Comparison of ENCODE assay signal across 27 mouse cellular contexts in the genomic region with DNA sequence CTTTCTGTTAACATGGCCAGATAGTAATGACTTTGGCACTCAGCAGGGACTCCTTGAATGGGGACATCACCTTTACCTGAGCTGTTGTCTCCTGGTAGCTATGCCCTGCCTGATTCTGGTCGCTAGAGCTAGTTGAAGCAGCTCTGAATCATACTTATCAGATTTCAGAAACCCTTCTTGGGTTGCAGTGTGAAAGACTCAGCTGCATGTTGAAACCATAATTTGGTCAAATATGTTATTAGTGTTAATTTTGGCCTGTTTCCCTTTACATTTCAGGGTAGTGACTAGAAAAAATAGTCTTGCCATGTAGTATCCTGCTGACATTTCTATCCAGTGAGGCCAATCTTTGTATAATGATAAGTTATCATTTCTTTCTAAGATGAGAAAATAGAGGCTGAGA. TPM values are rescaled to one million over a fixed set of nuclear protein-coding genes. Genes with fewer than 3 reads are reported as not detected.
DNase-seq lines count a peak whose midpoint lies in the region; ATAC-seq and TF ChIP-seq lines count a peak whose summit lies in the region.
"Had no signal": no experiment of that assay in that cellular context is flagged by ENCODE, and none has a peak within 500 bp of the region (broad histone marks: within the 10 kb centered on the region; RNA-seq: fewer than 3 reads in every experiment).

No protein-coding gene starts in this region.

- peak; percentile 9 for DNase-seq in heart, adult 11 months
- no peak for DNase-seq in heart, adult 9 months (ENCODE audit: low spot score in 2 of 2)
- DNase-seq in heart, postnatal 14 days = no peak
- DNase-seq: retina, postnatal 1 day; right cerebral cortex, postnatal 25 days; spleen, adult 18-20 months; thymus, adult 2 months; thymus, postnatal 36 days had no signal

- H3K36me3 ChIP-seq in heart, embryonic 13.5 days = no peaks in the 10 kb centered on the region
- H3K36me3 ChIP-seq in megakaryocyte, embryonic 14.5 days (replicated peaks; ENCODE audit: low read length) = peaks cover 87% of the 10 kb centered on the region
- H3K36me3 ChIP-seq in myocyte (ENCODE audit: control insufficient read depth, insufficient read depth) = peaks cover 4% of the 10 kb centered on the region
- H3K36me3 ChIP-seq: embryonic facial prominence, embryonic 12.5 days; intestine, embryonic 15.5 days; limb, embryonic 12.5 days; liver, embryonic 15.5 days; lung, embryonic 15.5 days; midbrain, embryonic 10.5 days; neural tube, embryonic 15.5 days had no signal

- no peaks in the 10 kb centered on the region for H3K27me3 ChIP-seq in heart, embryonic 13.5 days (replicated peaks)
- H3K27me3 ChIP-seq in megakaryocyte, embryonic 14.5 days (replicated peaks) = no peaks in the 10 kb centered on the region
- H3K27me3 ChIP-seq in myocyte (ENCODE audit: control insufficient read depth, insufficient read depth, insufficient read length) = no peaks in the 10 kb centered on the region
- H3K27me3 ChIP-seq: embryonic facial prominence, embryonic 12.5 days; hindbrain, embryonic 12.5 days; intestine, embryonic 15.5 days; limb, embryonic 12.5 days; liver, embryonic 15.5 days; lung, embryonic 15.5 days; neural tube, embryonic 15.5 days had no signal

- peaks cover 77% of the 10 kb centered on the region for H3K79me2 ChIP-seq in myocyte (ENCODE audit: control insufficient read depth, insufficient read depth)

- ATAC-seq in heart, embryonic 13.5 days (ENCODE audit: extremely low read depth, insufficient number of reproducible peaks, low FRiP score, low TSS enrichment) = no peak
- ATAC-seq in megakaryocyte, adult 5-6 weeks (ENCODE audit: poor library complexity, severe bottlenecking) = no peak
- ATAC-seq in erythroblast, adult 5-6 weeks (replicated peaks; ENCODE audit: low FRiP score, poor library complexity, severe bottlenecking) = no peak
- ATAC-seq: forebrain, embryonic 16.5 days; hindbrain, postnatal 0 days had no signal

- H3K4me2 ChIP-seq in heart, embryonic 13.5 days = no peak overlapping the region
- peak overlapping the region; percentile 81 for H3K4me2 ChIP-seq in myocyte (ENCODE audit: low read depth)
- H3K4me2 ChIP-seq: embryonic facial prominence, embryonic 12.5 days; hindbrain, embryonic 12.5 days; intestine, embryonic 15.5 days; limb, embryonic 12.5 days; liver, embryonic 15.5 days; lung, embryonic 15.5 days; neural tube, embryonic 15.5 days had no signal

- no peak overlapping the region for H3K4me3 ChIP-seq in heart, embryonic 13.5 days
- peak overlapping the region; percentile 47 for H3K4me3 ChIP-seq in megakaryocyte, embryonic 14.5 days (replicated peaks)
- H3K4me3 ChIP-seq in myocyte = no peak overlapping the region
- H3K4me3 ChIP-seq: embryonic facial prominence, embryonic 12.5 days; erythroblast, embryonic 14.5 days; hindbrain, embryonic 12.5 days; intestine, embryonic 15.5 days; layer of hippocampus, adult 2 months; left cerebral cortex, adult 2 months; limb, embryonic 12.5 days; liver, embryonic 15.5 days; lung, embryonic 15.5 days; midbrain, embryonic 10.5 days; neural tube, embryonic 15.5 days had no signal

- no peak for TF ChIP-seq POLR2A in myocyte (IDR thresholded peaks at IDR 0.05; ENCODE audit: insufficient read length, low read depth)

- H3K9me3 ChIP-seq in heart, embryonic 13.5 days = no peaks in the 10 kb centered on the region
- no peaks in the 10 kb centered on the region for H3K9me3 ChIP-seq in megakaryocyte, embryonic 14.5 days
- H3K9me3 ChIP-seq: embryonic facial prominence, embryonic 12.5 days; hindbrain, embryonic 12.5 days; intestine, embryonic 15.5 days; limb, embryonic 12.5 days; liver, embryonic 15.5 days; lung, embryonic 15.5 days; midbrain, embryonic 10.5 days; neural tube, embryonic 15.5 days had no signal

- H3K4me1 ChIP-seq in heart, embryonic 13.5 days = peaks cover 72% of the 10 kb centered on the region
- peaks cover 87% of the 10 kb centered on the region for H3K4me1 ChIP-seq in megakaryocyte, embryonic 14.5 days
- H3K4me1 ChIP-seq: midbrain, embryonic 10.5 days had no signal

- peak overlapping the region; percentile 47; the same call in 1 of the 2 replicates for H3K9ac ChIP-seq in heart, embryonic 13.5 days
- H3K9ac ChIP-seq: embryonic facial prominence, embryonic 12.5 days; hindbrain, embryonic 12.5 days; intestine, embryonic 15.5 days; limb, embryonic 12.5 days; liver, embryonic 15.5 days; lung, embryonic 15.5 days; neural tube, embryonic 15.5 days had no signal

- intact Hi-C loops in heart, postnatal 14 days (cut with DNase I) = no loop called here

- H3ac ChIP-seq in myocyte (ENCODE audit: control insufficient read depth, insufficient read length) = no peak overlapping the region

- 52% methylated on average over 1 of the region's 1 CpGs for WGBS in heart, embryonic 13.5 days

- H3K27ac ChIP-seq in heart, embryonic 13.5 days (replicated peaks) = peak overlapping the region; percentile 87
- H3K27ac ChIP-seq: embryonic facial prominence, embryonic 12.5 days; hindbrain, embryonic 12.5 days; hindbrain, postnatal 0 days; intestine, embryonic 15.5 days; layer of hippocampus, adult 2 months; left cerebral cortex, adult 2 months; limb, embryonic 12.5 days; liver, embryonic 15.5 days; lung, embryonic 15.5 days; macrophage; midbrain, embryonic 10.5 days; neural tube, embryonic 15.5 days had no signal

TF ChIP-seq in myocyte, 11 proteins besides CTCF, POLR2A, EP300 and RAD21:
- TF ChIP-seq MAX (IDR thresholded peaks at IDR 0.05; ENCODE audit: low read depth) (no peak), TCF12 (IDR thresholded peaks at IDR 0.05; ENCODE audit: insufficient read depth, poor library complexity, severe bottlenecking) (no peak), TCF3 (IDR thresholded peaks at IDR 0.05; ENCODE audit: insufficient read length, low read depth) (no peak), USF1 (IDR thresholded peaks at IDR 0.05; ENCODE audit: low read depth) (no peak), SRF (IDR thresholded peaks at IDR 0.05; ENCODE audit: control insufficient read depth, insufficient read length, low read depth) (no peak), MYOG (IDR thresholded peaks at IDR 0.05; ENCODE audit: control insufficient read depth in 1 of 3, insufficient read depth in 1 of 3, insufficient read length in 2 of 3, low read depth in 2 of 3) (no peak), REST (IDR thresholded peaks at IDR 0.05; ENCODE audit: insufficient read depth, insufficient read length) (no peak), MYOD1 (IDR thresholded peaks at IDR 0.05; ENCODE audit: control insufficient read depth in 1 of 3, insufficient read length in 2 of 3, low read depth in 2 of 3) (no peak), POLR2AphosphoS2 (IDR thresholded peaks at IDR 0.05; ENCODE audit: insufficient read length, low read depth) (no peak), CEBPB (IDR thresholded peaks at IDR 0.05; ENCODE audit: insufficient read depth, poor library complexity, severe bottlenecking) (no peak), E2F4 (IDR thresholded peaks at IDR 0.05; ENCODE audit: insufficient read depth) (no peak)

RNA-seq across cellular contexts. Expression of a gene that starts 17.2 kb away (rescaled TPM):
- 2.4 TPM in 2 replicates for polyA plus RNA-seq in heart, embryonic 13.5 days (2015; fragmentation: Nextera tagmentation; extraction: Ambion mirVana)
- under 1 TPM; 0.68 to 0.74 TPM for total RNA-seq in heart, postnatal 14 days (2021)
- polyA plus RNA-seq in megakaryocyte, embryonic 14.5 days (2012; ENCODE audit: insufficient read depth, low replicate concordance) = 19.8 and 52.4 TPM in 2 replicates
- total RNA-seq in megakaryocyte, adult 5-6 weeks (2015) = 0.98 and 2.9 TPM in 2 replicates
- 3.0 and 4.6 TPM in 2 replicates for total RNA-seq in megakaryocyte, adult 5-6 weeks (2017)
- polyA plus RNA-seq in myocyte (2012; fragmentation: generic; extraction: Trizol) = 3.2 TPM
- total RNA-seq in erythroblast, adult 5-6 weeks (2015; ENCODE audit: low replicate concordance) = not detected in 2 replicates
- total RNA-seq in erythroblast, adult 5-6 weeks (2017; ENCODE audit: low replicate concordance) = 0.51 TPM in 1 of 2 replicates, not detected in the other
- total RNA-seq: layer of hippocampus, adult 2 months; left cerebral cortex, adult 2 months had no signal

RNA-seq across cellular contexts. Expression of a gene that starts 38.2 kb away (rescaled TPM):
- 12.1 and 13.2 TPM in 2 replicates for polyA plus RNA-seq in heart, embryonic 13.5 days (2015; fragmentation: Nextera tagmentation; extraction: Ambion mirVana)
- 1 to 10 TPM; 6.9 to 7.2 TPM for total RNA-seq in heart, postnatal 14 days (2021)
- polyA plus RNA-seq in megakaryocyte, embryonic 14.5 days (2012; ENCODE audit: insufficient read depth, low replicate concordance) = 3.1 and 14.8 TPM in 2 replicates
- 5.3 and 7.5 TPM in 2 replicates for total RNA-seq in megakaryocyte, adult 5-6 weeks (2015)
- total RNA-seq in megakaryocyte, adult 5-6 weeks (2017) = 4.3 and 7.4 TPM in 2 replicates
- 14.6 TPM for polyA plus RNA-seq in myocyte (2012; fragmentation: generic; extraction: Trizol)
- total RNA-seq in erythroblast, adult 5-6 weeks (2015; ENCODE audit: low replicate concordance) = 1.9 and 3.8 TPM in 2 replicates
- 1.0 and 1.4 TPM in 2 replicates for total RNA-seq in erythroblast, adult 5-6 weeks (2017; ENCODE audit: low replicate concordance)
